Mouse (Mus musculus) T-helper 1 cell (primary cell): ENCODE measurements at regions not wholly inside any gene's neighbourhood (a gene's known extent, or its start where the extent isn't known, plus 50 kb on each side); places are given as distances from the start of the nearest gene placed in this dataset.

Source experiments
- in situ Hi-C: fragments of 300-600 bp; cut with MboI, MseI; formaldehyde crosslinking; loops from one replicate; pipeline ENCODE4 v1.15.1; 2025; ENCODE audit warnings: high pct_unique_total_duplicates

- in situ Hi-C loops = no loop called here
Measured at GRCm38 (mm10) chr4:57362652-57363051, 61.0 kb upstream of the Ptpn3 start.

- in situ Hi-C loops = no loop called here
Measured at GRCm38 (mm10) chr4:57369736-57370373, 64.2 kb upstream of the Palm2 start.

GRCm38 (mm10) chr4:57377872-57378271 is 56.2 kb upstream of the Palm2 start:
- in situ Hi-C loops = no loop called here

GRCm38 (mm10) chr4:57380063-57380800 is 53.8 kb upstream of the Palm2 start:
- in situ Hi-C loops = loop anchor here (10.0 kb wide), 1 partner anchor 1185 kb away; no protein-coding TSS in a partner anchor

- in situ Hi-C loops = loop anchor here (10.0 kb wide), 1 partner anchor 1187 kb away; no protein-coding TSS in a partner anchor
Measured at GRCm38 (mm10) chr4:57381306-57381705, 52.7 kb upstream of the Palm2 start.
